Mouse (Mus musculus) thymus, adult 18-20 months (tissue): Measurements from ENCODE around the gene Miga2.
"Not testable (repeated sequence)": the region's sequence is repeated elsewhere in the genome, so short reads cannot be mapped to it uniquely, and the experiment has no call there.

Experiments used
- DNase-seq, 2 experiments: peaks; one replicate each; pipeline ENCODE4 v3.0.0; 2022; ENCODE audit warnings: mixed read lengths in 2 of 2

Miga2 gene

DNA sequence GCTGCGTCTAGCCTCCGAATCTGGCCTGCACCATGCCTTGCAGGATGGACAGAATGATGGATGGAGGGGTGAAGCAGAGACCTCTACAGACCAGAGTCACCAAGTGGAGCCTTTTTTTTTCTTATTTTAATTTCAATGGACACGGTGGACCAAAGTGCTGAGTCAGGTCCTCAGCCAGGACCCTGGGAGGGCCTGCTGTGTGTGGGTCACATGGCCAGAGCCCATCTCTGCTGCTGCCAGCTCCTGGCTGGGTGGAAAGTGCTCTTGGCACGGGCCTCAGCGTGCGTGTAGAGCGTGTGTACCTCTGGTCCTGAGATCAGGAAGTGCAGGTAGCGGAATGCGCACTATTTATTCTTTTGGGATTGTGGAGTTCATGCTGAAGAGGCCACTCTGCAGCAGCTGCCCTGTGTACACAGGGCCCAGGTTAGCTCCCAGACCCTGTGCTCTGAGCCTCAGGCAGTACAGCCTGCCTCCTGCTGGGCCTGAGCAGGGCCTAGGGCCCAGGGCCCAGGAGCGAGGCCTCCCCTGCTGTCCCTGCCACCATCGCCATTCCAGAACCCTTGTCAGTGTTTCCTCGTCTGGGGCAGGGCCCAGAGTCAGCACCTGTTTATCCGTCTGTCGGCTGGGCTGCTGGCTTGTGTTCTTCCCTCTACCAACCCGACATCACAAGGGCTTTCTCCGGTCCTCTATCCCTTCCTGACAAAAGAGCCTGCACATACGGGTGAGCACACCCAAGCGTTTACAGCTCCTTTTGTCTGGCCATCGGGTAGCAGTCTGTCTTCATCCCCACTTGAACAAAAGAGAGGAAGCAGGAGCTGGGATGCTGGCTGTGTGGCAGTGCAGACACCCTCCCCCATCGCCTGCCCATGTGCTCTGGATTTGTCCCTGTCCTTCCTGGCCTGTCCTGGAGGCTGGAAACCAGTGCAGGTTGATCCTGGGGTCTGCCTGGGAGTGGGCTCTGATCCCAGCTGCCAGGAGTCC, 35.4 kb downstream of the Miga2 start:
- no peak for DNase-seq

GRCm38 (mm10) chr2:30401581-30401980, 37.5 kb downstream of the Miga2 start:
- no peak for DNase-seq

DNA sequence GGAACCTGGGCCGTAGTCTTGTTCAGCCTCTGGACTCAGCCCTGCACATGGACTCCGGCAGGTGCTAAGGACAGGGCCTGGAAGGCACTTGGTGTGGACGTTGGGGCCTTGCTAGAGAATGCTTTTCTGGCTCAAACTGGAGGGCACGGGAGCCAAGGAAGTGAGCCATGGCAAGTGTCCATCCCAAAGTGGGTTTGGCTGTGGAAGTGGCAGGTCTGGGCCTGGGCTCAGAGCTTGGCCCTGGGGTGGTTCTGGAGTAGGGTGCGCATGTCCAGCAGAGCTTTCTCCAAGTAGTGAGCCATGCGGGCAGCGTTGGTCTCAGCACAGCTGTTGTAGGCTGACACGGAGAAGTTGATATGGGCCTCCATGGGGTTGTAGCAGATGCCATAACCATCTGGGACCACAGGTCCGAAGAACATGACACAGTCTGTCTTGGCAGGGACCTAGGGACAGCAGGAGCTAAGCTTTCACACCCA, 38.4 kb downstream of the Miga2 start:
- DNase-seq, result no peak

GRCm38 (mm10) chr2:30402843-30403242, 38.8 kb downstream of the Miga2 start:
- no peak for DNase-seq

GRCm38 (mm10) chr2:30403870-30404269, 39.8 kb downstream of the Miga2 start:
- no peak for DNase-seq

DNA sequence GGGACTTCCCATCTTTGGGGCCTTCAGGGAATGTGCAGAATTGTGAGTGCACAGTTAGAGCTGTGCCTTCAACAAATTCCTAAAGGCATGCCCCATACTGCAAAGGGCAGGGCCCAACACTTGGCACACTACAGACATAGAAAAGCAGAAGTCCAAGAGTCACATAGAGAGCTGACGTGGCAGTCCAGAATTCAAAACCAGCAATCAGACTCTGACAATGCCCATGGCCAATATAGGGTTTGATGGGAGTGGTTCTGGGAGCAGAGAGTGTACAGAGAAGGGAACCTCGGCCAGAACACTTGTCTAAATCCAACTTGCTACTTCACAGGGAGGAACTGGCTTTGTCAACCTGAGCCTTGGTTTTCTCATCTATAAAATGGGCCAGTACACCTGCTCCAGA, 43.2 kb downstream of the Miga2 start:
- DNase-seq, result no peak

DNA sequence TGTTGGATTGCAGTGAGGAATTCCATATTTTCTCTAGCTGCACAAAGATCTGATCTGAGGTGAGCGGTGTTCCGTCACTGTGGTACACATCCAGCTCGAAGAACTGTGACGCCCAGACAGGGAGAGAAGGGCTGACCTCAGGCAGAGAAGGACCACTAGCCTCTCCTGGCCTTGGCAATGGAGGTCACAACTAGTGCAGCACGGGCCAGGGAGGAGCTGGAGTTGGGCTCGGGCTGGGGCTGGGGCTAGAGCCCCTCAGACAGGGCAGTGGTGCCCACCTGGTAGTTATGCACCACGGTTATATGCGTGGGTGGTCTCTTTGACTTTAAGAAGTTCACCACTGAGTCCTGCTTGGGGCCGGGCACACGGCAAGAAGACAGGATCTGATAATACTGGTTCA, 43.7 kb downstream of the Miga2 start:
- no peak for DNase-seq

GRCm38 (mm10) chr2:30408452-30409100, 44.5 kb downstream of the Miga2 start:
- DNase-seq, result no peak

DNA sequence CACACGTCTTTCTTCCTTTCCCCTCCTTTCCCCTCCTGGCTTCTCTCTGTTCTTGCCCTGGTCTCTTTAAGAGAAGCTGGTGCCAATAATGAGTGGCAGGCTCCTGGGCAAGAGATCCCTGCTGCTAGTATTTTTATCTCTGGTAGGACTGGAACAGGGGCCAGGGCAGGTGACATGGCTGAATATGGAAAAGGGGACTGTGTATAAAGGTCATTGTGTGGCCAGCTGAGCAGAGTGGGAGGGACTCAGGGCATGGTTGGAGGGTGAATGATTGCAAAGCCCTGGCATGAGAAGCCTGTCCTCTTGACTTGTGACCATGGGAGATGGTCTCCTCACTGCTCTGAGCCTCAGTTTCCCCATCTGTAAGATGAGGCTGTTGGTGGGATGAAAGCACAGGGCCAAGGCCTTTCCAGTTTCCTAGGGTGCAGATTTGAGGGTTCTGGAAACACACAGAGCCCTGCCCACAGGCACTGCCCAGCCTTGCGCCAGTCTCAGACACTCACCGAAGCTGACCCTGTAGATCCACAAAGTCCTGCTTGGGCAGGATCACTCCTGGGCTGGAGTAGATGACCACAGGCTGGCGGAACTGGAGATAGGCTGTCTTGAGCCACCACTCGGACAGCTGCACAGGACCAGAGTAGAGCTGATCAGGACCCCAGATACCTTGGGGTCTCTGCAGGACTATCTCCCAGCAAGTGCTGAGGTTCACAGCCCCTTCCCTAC, 45.6 kb downstream of the Miga2 start:
- no peak for DNase-seq

- no peak for DNase-seq
Observed at GRCm38 (mm10) chr2:30413038-30413973, 49.3 kb downstream of the Miga2 start.

GRCm38 (mm10) chr2:30414101-30414500, 50.1 kb downstream of the Miga2 start:
- DNase-seq, result no peak

GRCm38 (mm10) chr2:30414681-30415080, 50.6 kb downstream of the Miga2 start:
- DNase-seq, result no peak

DNA sequence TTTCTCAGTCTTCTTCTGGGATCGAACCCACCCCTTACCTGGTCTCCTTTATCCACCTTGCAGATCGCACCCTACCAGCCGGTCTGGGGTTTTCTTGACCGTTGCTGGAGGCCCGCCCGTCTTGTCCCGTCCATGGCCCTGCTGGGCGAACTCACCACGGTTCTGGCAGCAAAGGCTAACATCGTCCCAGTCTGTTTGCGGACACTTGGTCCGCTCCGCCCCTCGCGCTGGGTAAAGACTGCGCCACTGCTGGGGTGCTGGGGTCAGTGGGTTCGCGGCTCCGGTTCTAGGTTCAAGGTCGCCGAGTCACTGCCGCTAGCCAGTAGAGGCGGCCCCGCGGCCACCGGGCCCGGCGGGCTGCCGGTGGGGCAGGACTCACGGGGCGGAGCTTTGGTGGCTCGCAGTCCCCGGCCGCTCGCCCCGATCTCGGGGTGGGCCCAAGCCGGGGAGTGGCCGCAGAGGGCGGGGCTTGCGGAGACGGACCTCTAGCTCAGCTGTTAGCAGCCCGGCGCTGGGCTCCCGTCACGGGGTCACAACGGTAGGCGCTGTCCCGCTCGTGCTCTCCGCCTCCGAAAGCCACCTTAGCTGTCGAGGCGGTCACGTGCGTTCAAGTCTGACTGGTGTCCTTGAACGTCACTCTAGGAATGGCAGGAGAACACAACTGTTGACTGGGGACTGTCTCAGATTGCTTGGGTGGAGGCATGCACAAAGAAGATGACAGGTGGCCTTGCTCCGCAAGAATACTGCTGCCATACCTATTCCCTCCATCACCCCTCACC, 51.3 kb downstream of the Miga2 start, which contains the start of gene Crat:
TSS of gene Crat (minus strand) at position 657 of the 779 bp plus-strand sequence.
- DNase-seq, result peak; percentile 75 to 79

DNA sequence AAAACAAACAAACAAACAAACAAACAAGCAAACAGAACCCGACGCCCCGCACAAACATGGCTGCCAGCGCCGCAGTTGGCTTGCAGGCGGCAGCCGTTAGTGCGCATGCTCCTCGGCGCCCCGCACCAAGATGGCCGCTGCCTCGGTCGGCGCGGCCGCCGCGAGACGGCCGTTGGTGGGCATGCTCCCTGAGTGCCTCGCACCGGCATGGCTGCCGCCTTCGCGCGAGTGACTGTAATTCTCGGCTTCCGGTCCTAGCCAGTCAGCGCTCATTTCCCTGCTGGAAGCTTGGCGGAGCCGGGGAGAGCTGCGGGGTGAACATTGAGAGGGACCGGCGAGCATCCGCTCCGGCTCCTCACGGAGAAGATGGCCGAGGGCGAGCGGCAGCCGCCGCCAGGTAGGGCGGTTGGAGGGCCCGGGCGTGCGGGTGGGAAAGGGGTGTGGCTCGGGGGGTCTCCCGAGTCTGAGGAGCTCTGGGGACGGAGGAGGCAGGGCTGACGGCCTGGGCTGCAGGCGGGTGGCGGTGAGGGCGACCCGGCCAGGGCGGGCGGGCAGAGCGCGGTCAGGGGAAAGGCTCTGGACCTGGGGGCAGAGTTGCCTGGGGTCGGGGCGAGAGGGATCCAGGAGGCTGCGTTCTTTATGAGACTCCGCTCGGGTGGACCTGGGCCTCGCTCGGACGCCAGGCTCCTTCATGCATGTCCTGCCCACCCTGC, 52.1 kb downstream of the Miga2 start, which contains the start of gene Ptpa:
TSS of gene Ptpa (plus strand) at position 104 of the 713 bp plus-strand sequence.
- peak; percentile 89 to 91 for DNase-seq

GRCm38 (mm10) chr2:30416649-30416965, 52.6 kb downstream of the Miga2 start:
- DNase-seq, result no peak

DNA sequence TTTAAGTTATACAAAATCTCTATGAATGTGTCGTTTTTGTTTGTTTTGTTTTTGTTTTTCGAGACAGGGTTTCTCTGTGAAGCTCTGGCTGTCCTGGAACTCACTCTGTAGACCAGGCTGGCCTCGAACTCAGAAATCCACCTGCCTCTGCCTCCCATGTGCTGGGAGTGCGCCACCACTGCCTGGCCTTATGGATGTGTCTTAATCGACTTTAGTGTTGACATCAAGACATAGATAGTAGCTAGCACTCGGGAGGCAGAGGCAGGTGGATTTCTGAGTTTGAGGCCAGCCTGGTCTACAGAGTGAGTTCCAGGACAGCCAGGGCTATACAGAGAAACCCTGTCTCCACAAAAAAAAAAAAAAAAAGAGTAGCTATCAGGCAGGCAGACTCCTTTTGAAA, 53.1 kb downstream of the Miga2 start:
- DNase-seq, result not testable (repeated sequence)

DNA sequence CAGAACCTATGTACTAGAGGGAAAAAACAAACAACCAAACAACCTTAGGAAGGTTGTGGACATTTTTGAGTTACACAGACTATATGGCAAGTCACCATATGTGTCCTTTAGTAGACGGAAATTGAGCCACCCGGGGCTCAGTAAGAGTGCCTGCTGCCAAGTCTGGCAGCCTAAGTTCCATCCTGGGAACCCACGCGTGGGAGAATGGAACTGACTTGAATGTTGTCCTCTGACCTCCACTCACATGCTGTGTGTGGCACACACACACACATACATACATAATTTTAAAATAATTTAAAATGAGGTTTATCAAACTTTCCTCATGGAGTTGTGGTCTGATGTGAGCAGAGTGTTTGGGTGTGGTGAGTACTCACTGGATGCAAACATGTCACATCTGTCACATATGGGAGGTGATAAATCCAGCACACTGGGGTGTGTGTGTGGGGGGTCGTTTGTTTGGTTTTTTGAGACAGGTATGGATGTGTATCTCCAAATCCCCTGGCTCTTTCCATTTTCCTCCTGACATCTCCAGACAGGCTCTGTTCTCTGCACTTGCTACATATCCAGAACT, 53.6 kb downstream of the Miga2 start:
- DNase-seq, result no peak

- DNase-seq, result no peak
Observed at GRCm38 (mm10) chr2:30418259-30418658, 54.2 kb downstream of the Miga2 start.

GRCm38 (mm10) chr2:30419112-30419511, 55.1 kb downstream of the Miga2 start:
- DNase-seq, result no peak

GRCm38 (mm10) chr2:30421432-30421831, 57.4 kb downstream of the Miga2 start:
- no peak for DNase-seq
